Mouse (Mus musculus): Measurements from ENCODE around the gene Hist1h2bh.
A peak's percentile ranks its signal among the peaks of the same experiment; 100 is the strongest.
"Not testable (repeated sequence)": the region's sequence is repeated elsewhere in the genome, so short reads cannot be mapped to it uniquely, and the experiment has no call there.

The Hist1h2bh gene

GRCm38 (mm10) chr13:23573034-23573897, 30.1 kb upstream of the Hist1h2bh start:
- DNase-seq: not testable (repeated sequence)

- DNase-seq: no peak
These were observed 29.2 kb upstream of the Hist1h2bh start for GRCm38 (mm10) chr13:23572218-23573033.

- not testable (repeated sequence) for DNase-seq
These were observed 28.5 kb upstream of the Hist1h2bh start for GRCm38 (mm10) chr13:23571504-23572217.

GRCm38 (mm10) chr13:23571022-23571503, 27.9 kb upstream of the Hist1h2bh start, which contains the start of the genes Hist1h2ae and Hist1h2bg:
Gene Hist1h2ae (minus strand): TSS chr13:23571220.
Gene Hist1h2bg (plus strand): TSS chr13:23571396.
- peak in 1 of 2 experiments; percentile 60 for DNase-seq

- not testable (repeated sequence) for DNase-seq
These were observed 27.2 kb upstream of the Hist1h2bh start for GRCm38 (mm10) chr13:23570261-23571021.

- no peak for DNase-seq
These were observed 21.3 kb upstream of the Hist1h2bh start for GRCm38 (mm10) chr13:23564482-23564881.

- DNase-seq: peak in 1 of 2 experiments; percentile 45
These were observed 19.7 kb upstream of the Hist1h2bh start for GRCm38 (mm10) chr13:23562699-23563462.

GRCm38 (mm10) chr13:23561883-23562659, 18.9 kb upstream of the Hist1h2bh start, which contains the start of gene Hist1h3e:
Gene Hist1h3e (minus strand): TSS chr13:23562369.
- DNase-seq: peak; percentile 93 to 96

GRCm38 (mm10) chr13:23561531-23561882, 18.3 kb upstream of the Hist1h2bh start:
- DNase-seq: not testable (repeated sequence)

GRCm38 (mm10) chr13:23560699-23561098, 17.5 kb upstream of the Hist1h2bh start:
- DNase-seq: not testable (repeated sequence)

- DNase-seq: no peak
These were observed 13.7 kb upstream of the Hist1h2bh start for GRCm38 (mm10) chr13:23556906-23557305.

- peak; percentile 73 to 78 for DNase-seq
These were observed 12.7 kb upstream of the Hist1h2bh start for GRCm38 (mm10) chr13:23555839-23556416.

- peak; percentile 70 to 86 for DNase-seq
These were observed 12.0 kb upstream of the Hist1h2bh start for GRCm38 (mm10) chr13:23554925-23555838.

GRCm38 (mm10) chr13:23554393-23554792, 11.2 kb upstream of the Hist1h2bh start:
- no peak for DNase-seq

GRCm38 (mm10) chr13:23552962-23553361, 9.8 kb upstream of the Hist1h2bh start, which contains the start of gene Hist1h1d:
Gene Hist1h1d (plus strand): TSS chr13:23553262.
- no peak for DNase-seq

- DNase-seq: no peak
These were observed 9.0 kb upstream of the Hist1h2bh start for GRCm38 (mm10) chr13:23551931-23552914.
